Mouse (Mus musculus) erythroblast, embryonic 14.5 days (primary cell): ENCODE measurements around the gene Myef2.

Source experiments
- GATA1 ChIP-seq: IDR thresholded peaks from 2 replicates; pipeline ENCODE4 v1.6.1; 2012; ENCODE audit warnings: low read length, inconsistent platforms, mixed read lengths
- TAL1 ChIP-seq: IDR thresholded peaks from 3 replicates; pipeline ENCODE4 v1.6.1; 2012; ENCODE audit warnings: low read length, inconsistent platforms, mixed read lengths

DNA sequence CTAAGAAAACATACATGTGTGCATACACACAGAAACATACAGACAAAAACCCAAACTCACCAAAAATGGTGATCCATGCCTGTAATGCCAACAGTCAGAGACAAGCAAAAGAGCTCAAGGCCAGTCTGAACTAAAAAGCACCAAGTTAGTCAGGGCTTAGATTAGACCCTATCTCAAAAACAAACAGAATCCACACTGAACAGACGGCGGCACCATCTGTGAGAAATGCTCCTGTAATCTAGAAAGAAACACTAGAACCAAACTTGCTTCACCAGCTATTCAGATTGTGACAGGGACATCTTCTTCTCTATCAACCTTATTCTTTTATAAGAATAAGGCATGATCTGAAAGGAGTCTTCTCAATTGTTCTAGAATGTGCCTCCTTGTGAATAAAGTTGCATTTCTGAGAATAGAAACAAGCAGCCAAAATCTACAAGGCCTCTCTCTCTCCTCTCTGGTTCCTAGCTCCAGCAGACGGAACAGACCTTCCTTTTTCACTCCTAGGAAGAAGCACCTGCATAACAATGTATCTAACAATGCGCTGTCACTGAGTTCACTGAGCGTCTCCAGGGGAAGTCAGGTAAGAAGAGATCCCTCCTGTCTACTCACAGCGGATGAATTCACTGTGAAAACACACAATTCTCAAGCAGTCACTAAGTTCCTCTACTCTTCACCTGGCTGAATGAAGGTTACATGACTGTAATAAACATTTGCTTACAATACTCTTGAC is 3.9 kb downstream of the Myef2 start:
- TF ChIP-seq GATA1 (no peak), TAL1 (no peak)
